Mouse (Mus musculus): ENCODE results near the gene Matn1.
A peak's percentile ranks its signal among the peaks of the same experiment; 100 is the strongest.

DNA sequence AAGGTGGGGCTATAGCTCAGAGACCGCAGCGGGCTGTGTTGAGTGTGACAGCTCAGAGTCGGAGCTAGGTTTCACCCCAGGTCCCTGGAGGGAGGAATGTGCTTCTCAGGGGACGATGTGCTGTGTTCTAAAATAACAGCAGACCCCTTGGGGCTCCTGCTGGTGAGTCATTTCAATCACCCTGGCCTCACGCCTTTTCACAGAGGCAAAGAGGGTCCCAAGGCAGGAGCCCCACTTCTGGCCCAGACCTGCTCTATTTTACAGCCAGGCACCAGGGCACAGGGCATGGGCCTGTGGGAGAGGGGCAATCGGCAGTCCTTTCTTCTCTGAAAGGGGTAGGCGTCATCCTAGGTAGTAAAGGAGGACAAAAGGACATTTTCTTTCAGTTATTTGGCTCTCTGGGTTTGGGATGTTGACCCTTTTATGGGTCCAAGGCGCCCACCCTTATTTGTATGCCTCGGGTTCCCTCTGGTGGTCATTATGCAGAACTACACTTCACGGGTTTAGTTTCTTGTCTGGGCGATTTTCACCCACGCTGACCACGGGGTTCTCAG lies 3.0 kb downstream of the Matn1 start:
- TF ChIP-seq POLR2A (IDR thresholded peaks at IDR 0.05; ENCODE audit: low read depth, low read length) = no peak
- TF ChIP-seq CTCF (IDR thresholded peaks at IDR 0.05; ENCODE audit: extremely low read depth, insufficient read length, insufficient replicate concordance, low read depth, low read length) = peak; percentile 49; the same call in 1 of the 2 replicates
